Mouse (Mus musculus): ENCODE measurements around the gene 6030452D12Rik.

GRCm38 (mm10) chr8:106550906-106551305 lies 50.6 kb downstream of the 6030452D12Rik start:
- TF ChIP-seq CTCF (IDR thresholded peaks at IDR 0.05; ENCODE audit: control insufficient read depth, insufficient read depth, insufficient replicate concordance, low read depth, low read length): no peak
- no peak for TF ChIP-seq POLR2A (IDR thresholded peaks at IDR 0.05; ENCODE audit: control insufficient read depth, low read depth, low read length)

Data from testis, adult 2 months (tissue).